Mouse (Mus musculus): ENCODE data around the gene Igf2bp2. TPM values are rescaled to one million over a fixed set of nuclear protein-coding genes. Genes with fewer than 3 reads are reported as not detected.

Igf2bp2 gene
- total RNA-seq (2021): 10 to 100 TPM; 23.9 to 24.8 TPM

- peak; percentile 75 for DNase-seq
Observed at GRCm38 (mm10) chr16:22162512-22163455, at the start of gene Igf2bp2. Gene Igf2bp2, minus strand, starts transcription at chr16:22163299.

DNA sequence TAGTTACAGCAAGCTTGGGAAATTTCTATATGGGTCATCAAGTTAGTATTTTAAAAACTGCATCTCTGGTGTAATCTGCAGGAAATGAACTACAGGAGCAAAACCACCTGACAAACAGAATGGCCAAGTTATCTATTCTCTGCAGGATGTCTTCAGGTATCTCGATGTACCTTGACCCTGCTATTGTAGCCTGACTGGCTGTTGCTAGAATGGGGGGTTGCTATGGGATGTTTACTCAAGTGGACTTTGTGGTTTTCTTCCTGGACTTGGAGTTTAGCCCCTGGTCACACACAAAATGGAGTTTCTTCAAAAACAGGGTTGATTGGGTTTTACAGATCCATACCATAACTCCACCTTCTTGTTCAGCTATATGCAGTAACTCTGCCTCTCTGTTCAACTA is 40.4 kb upstream of the Igf2bp2 start:
- DNase-seq: no peak

GRCm38 (mm10) chr16:22201858-22202257 is 38.8 kb upstream of the Igf2bp2 start:
- DNase-seq: no peak

DNA sequence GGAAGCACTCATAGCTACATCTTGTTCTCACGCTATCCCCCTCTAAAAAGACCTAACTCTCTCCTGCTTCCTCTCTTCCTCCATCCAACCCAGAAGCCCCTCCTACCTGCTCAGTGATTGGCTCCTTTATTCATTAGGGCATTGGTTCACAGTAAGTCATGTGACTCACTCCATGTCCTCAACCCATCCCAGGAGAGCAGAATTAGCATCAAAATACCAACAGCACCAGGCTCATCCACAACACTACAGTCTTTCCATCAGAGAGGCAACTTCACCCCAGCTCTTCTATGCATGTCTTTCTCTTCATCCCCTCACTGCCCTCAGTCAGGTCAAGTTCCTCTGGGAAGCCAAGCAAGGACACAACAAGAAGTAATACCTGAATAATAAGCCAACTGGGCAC is 37.4 kb upstream of the Igf2bp2 start:
- DNase-seq: no peak

DNA sequence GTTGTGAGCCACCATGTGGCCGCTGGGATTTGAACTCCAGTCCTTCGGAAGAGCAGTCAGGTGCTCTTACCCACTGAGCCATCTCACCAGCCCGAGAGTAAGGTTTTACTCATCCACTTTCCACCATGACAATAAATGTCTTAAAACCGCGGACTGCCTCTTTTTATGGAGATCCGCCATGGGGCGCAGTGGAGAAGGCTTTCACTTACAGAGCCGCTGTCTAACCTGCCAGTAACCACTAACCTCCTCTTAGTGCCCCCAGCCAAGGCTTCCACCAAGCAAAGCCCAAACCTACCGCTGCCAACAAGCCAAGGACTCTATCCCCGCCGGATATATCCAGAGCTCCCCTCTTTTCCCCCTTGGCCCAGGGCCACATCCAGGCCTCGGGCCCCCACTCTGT is 24.3 kb upstream of the Igf2bp2 start:
- no peak for DNase-seq

- no peak for DNase-seq
Observed at GRCm38 (mm10) chr16:22185411-22185810, 22.3 kb upstream of the Igf2bp2 start.

GRCm38 (mm10) chr16:22184113-22184512 is 21.0 kb upstream of the Igf2bp2 start:
- DNase-seq: no peak

- DNase-seq: no peak
Observed at GRCm38 (mm10) chr16:22182286-22182685, 19.2 kb upstream of the Igf2bp2 start.

DNA sequence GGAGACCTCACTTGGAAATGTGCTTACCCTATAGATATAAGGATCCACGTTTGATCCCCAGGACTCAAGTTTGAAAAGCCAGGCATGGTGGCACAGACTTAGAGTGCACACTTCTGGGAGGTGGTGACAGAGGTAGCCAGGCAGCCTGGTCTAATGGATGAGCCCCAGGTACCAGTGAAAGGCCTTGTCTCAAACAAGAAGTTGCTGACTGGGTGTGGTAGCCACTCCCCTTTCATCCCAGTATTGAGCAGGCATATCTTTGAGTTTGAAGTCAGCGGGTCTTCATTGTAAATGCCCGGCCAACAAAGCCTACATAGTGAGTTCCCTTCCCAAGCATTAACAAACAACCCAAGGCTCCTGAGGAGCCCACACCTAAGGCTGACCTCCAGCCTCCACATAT is 15.7 kb upstream of the Igf2bp2 start:
- no peak for DNase-seq

DNA sequence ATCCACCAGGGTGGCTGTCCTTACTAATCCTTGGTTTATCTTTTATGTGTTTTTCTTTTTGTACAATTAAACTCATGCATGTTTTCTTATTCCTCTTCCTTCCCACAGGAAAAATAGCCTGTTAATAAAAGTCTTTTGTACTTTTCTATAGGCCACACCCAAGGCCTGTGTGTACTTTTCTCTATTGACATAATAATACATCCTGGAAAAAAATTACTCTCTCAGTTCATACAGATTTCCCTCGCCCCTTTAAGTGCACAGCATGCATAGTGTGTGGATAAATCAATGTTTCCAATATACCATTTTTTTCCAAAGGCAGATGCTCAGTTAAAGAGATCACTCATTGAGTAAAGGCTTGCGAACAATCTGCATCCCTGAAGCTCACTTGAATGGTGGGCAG is 14.9 kb upstream of the Igf2bp2 start:
- DNase-seq: no peak

DNA sequence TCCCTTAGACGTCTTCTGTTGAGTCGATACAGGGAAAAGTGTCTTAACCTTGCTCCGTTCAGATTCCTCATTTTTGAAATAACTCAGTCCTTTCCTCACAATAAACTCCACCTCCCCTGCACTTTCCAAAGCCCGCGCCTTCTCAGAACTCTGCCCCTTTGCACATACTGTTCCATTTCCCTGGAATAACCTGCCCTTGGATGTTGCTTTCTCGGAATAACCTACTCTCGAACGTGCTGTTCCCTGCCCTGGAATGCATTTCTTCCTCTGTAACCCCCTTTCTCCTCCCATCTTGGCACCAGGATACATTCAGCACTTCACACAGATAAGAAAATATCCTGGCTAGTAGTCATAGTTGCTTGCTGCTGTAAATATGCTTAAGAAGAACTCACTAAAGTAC is 5.6 kb upstream of the Igf2bp2 start:
- DNase-seq: peak; percentile 20

GRCm38 (mm10) chr16:22165556-22165955 is 2.5 kb upstream of the Igf2bp2 start:
- DNase-seq: no peak

DNA sequence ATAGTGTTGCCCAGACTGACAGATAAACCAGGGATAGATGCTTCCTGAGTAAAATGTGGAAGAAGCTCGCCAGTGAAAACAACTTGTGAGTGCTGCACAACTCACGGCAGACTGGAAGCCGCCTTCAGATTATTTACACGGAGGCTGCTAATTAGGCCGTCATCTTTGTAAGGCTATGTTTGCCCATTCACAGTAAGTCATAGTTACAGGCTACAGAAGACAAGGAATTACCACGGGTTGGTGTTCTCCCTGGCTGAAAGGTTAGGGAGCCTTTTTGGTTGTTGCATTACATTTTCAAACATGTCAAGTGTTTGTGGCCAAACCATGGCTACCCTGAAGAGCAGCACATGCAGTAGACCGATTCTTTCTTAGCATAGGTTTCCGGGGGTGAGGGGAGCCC is 1.3 kb upstream of the Igf2bp2 start:
- no peak for DNase-seq

DNA sequence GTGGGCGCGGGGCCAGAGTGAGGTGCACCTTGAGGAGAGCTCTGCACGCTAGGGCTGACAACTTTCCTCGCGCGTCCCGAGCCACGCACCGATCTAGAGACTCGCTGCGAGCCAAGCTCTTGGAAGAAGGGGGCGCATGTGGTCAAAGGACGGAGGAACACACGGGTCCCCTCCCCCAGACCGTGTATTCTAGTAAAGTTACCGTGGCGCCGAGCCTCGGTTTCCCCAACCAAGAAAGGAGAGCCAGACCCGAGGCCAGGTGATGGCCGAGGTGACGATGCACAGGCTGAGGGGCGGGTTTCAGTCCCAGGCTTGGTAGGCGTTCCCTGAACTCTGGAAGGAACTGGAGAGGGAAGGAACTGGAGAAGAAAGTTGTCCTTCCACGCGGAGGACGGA is 355 bp upstream of the Igf2bp2 start:
- peak; percentile 43 for DNase-seq

- DNase-seq: no peak
Observed at GRCm38 (mm10) chr16:22162066-22162511, 1.0 kb downstream of the Igf2bp2 start.

GRCm38 (mm10) chr16:22161351-22162065 is 1.6 kb downstream of the Igf2bp2 start:
- DNase-seq: peak; percentile 57

DNA sequence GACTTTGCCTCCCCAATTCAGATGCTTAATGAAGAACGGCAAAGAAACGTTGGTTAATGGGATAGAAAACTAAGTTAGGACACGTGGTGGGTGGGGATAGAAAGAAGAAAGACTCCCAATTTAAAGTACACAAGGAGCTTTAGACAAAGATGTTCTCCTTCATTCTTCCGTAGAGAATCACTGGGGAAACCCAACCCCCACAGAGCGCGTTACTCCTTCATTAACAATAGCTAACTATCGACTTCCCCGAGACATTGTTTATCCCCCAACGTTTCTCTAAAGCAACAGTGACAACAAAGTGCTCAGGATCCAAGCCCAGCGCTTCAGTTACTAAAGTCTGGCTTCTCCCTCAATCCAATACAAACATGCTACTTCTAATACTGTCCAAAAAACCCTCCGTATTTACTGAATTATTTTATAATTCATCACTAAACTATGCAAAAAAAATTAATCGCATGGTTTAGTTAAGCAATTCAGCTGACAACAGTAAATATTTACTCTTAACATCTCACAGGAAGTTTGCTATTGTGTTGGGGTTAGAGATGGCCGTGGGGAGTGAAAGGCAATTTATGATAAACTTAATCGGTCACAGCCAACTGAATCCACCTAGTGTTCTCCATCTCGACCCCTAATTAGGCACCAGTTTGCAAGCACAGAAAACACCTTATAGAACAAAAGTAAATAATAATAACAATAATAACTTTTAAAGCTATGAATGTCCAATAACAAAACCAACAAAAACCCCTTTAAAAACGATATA is 2.5 kb downstream of the Igf2bp2 start:
- no peak for DNase-seq

GRCm38 (mm10) chr16:22152941-22153444 is 10.1 kb downstream of the Igf2bp2 start:
- DNase-seq: no peak

GRCm38 (mm10) chr16:22151706-22152315 is 11.3 kb downstream of the Igf2bp2 start:
- peak; percentile 29 for DNase-seq

DNA sequence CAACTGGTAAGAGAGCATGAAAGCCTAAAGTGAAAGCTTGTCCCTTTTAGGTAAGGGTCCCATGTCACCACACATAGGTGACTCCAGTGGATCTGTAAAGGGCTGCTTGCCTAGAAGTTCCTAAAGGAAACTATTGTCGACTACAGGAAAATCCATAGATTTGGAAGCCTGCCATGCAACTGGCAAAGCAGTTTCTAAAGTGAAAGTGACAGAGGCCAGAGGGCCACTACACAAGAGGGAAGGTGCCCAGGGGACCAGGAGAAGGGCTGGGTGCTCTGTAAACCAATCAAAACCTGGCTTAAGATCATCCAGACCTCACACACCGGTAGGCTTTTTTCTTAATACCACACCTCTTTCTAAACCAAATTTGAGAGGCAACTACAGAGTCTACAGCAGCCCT is 12.7 kb downstream of the Igf2bp2 start:
- DNase-seq: no peak

- no peak for DNase-seq
Observed at GRCm38 (mm10) chr16:22149659-22150345, 13.3 kb downstream of the Igf2bp2 start.

GRCm38 (mm10) chr16:22149076-22149475 is 14.0 kb downstream of the Igf2bp2 start:
- no peak for DNase-seq
